Mouse (Mus musculus) forebrain, embryonic 14.5 days (tissue): Measurements from ENCODE around the gene Khdc1c. TPM values are rescaled to one million over a fixed set of nuclear protein-coding genes. Genes with fewer than 3 reads are reported as not detected.
"Not testable (repeated sequence)": the region's sequence is repeated elsewhere in the genome, so short reads cannot be mapped to it uniquely, and the experiment has no call there.

Experiments used
- ATAC-seq: fragments of 200-750 bp; cut with Nextera tagmentation; 2 replicates; pipeline ENCODE4 v1.8.0; 2017; ENCODE audit warnings: mild to moderate bottlenecking, moderate library complexity
- DNase-seq: peaks from one replicate; pipeline ENCODE4 v3.0.0-alpha.2; 2015; ENCODE audit warnings: low spot score
- H3K27ac ChIP-seq: fragments of 300-500 bp; sonication (generic); 2 replicates; pipeline ENCODE4 v1.5.1; 2014; ENCODE audit warnings: low read depth, mild to moderate bottlenecking, control low read depth, low read length, moderate library complexity
- H3K27me3 ChIP-seq: fragments of 300-500 bp; sonication (generic); replicated peaks from 2 replicates; pipeline ENCODE4 v1.6.1; 2014; ENCODE audit warnings: low read length, control low read depth, mixed read lengths; ENCODE audit not compliant: control insufficient read depth, insufficient read depth
- H3K36me3 ChIP-seq: fragments of 300-500 bp; sonication (generic); 2 replicates; pipeline ENCODE4 v1.6.1; 2014; ENCODE audit warnings: low read length, control low read depth; ENCODE audit not compliant: control insufficient read depth, insufficient read depth
- H3K4me1 ChIP-seq: fragments of 300-500 bp; sonication (generic); 2 replicates; pipeline ENCODE4 v1.6.1; 2014; ENCODE audit warnings: antibody characterized with exemption, low read length, control low read depth; ENCODE audit not compliant: control insufficient read depth, insufficient read depth
- H3K4me2 ChIP-seq: fragments of 300-500 bp; sonication (generic); 2 replicates; pipeline ENCODE4 v1.6.1; 2014; ENCODE audit warnings: mild to moderate bottlenecking, control low read depth, low read length
- H3K4me3 ChIP-seq: fragments of 300-500 bp; sonication (generic); 2 replicates; pipeline ENCODE4 v1.5.1; 2014; ENCODE audit warnings: low read depth, low read length, control low read depth
- H3K9ac ChIP-seq: fragments of 300-500 bp; sonication (generic); 2 replicates; pipeline ENCODE4 v1.6.1; 2014; ENCODE audit warnings: mild to moderate bottlenecking, low read length, control low read depth, moderate library complexity
- H3K9me3 ChIP-seq: fragments of 300-500 bp; sonication (generic); replicated peaks from 2 replicates; pipeline ENCODE4 v1.6.1; 2016; ENCODE audit warnings: low read length, control low read depth, mixed read lengths; ENCODE audit not compliant: control insufficient read depth
- WGBS: fragments of 180-500 bp; shearing (Covaris S2); extraction: QIAGEN DNeasy Blood & Tissue Kit; methylation state at CpG from one replicate; pipeline ENCODE4 v1.1.7; 2014; 5-methylcytosine and 5-hydroxymethylcytosine counted together
- polyA plus RNA-seq: library from polyadenylated mRNA; unstranded; fragments of >200 nt; fragmentation: Nextera tagmentation; extraction: Ambion mirVana; gene quantifications from 2 replicates; pipeline ENCODE4 v1.2.1, GENCODE M21; 2014

Gene Khdc1c
- polyA plus RNA-seq: not detected in 2 replicates

- not testable (repeated sequence) for ATAC-seq, H3K9ac ChIP-seq, H3K27ac ChIP-seq, H3K4me1 ChIP-seq, H3K4me2 ChIP-seq, H3K9me3 ChIP-seq, H3K27me3 ChIP-seq, DNase-seq, H3K36me3 ChIP-seq, H3K4me3 ChIP-seq
- WGBS: 65% methylated on average over 1 of the region's 1 CpGs
These were observed at the start of gene Khdc1c for GRCm38 (mm10) chr1:21368031-21368430. Gene Khdc1c (plus strand): TSS chr1:21368331.

DNA sequence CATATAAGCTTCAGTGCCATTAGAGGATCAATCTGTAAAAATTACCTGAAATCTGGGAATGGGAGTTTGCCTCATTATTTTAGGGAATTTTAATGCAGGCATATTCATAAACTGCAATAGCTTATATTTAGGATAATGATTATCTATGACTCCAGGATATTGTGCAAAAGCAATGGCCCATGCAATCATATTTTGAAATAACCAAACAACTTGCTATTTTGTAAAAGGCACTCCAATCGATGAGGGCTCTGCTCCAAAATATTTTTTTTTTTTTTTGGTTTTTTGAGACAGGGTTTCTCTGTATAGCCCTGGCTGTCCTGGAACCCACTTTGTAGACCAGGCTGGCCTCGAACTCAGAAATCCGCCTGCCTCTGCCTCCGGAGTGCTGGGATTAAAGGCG is 47.9 kb upstream of the Khdc1c start:
- not testable (repeated sequence) for DNase-seq

DNA sequence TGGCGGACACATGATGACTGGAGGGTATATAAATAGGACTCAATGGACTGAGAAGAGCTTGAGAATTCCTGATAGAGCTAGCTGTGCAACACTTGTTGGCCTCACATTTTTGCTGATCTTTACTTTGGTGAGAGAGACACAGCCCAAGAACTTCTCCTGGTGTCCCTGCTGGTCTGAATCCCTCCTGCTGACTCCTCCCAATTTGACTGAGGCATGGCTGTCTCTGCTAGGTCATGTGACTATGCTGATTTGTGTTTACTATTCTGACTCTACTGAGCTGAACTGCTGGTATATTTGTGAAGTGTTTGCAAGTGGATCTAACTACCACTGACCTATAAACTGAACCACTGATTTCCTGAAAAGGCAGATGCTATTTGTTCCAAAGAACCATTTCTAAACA is 46.5 kb upstream of the Khdc1c start:
- DNase-seq (no peak), ATAC-seq (no peak)
- H3K4me3 ChIP-seq: no peak overlapping the region
- H3K27me3 ChIP-seq: no peaks in the 10 kb centered on the region
- no peaks in the 10 kb centered on the region for H3K4me1 ChIP-seq
- no peaks in the 10 kb centered on the region for H3K36me3 ChIP-seq
- no peak overlapping the region for H3K4me2 ChIP-seq
- no peak overlapping the region for H3K9ac ChIP-seq
- H3K27ac ChIP-seq: no peak overlapping the region
- no peaks in the 10 kb centered on the region for H3K9me3 ChIP-seq
- 92% methylated on average over 1 of the region's 1 CpGs for WGBS

More for the DNA sequence above, 47.9 kb upstream of the Khdc1c start:
- not testable (repeated sequence) for H3K9me3 ChIP-seq, ATAC-seq, H3K4me3 ChIP-seq, H3K9ac ChIP-seq, H3K4me1 ChIP-seq, H3K36me3 ChIP-seq, H3K4me2 ChIP-seq, H3K27me3 ChIP-seq, H3K27ac ChIP-seq
- 95% methylated on average over 5 of the region's 5 CpGs for WGBS

DNA sequence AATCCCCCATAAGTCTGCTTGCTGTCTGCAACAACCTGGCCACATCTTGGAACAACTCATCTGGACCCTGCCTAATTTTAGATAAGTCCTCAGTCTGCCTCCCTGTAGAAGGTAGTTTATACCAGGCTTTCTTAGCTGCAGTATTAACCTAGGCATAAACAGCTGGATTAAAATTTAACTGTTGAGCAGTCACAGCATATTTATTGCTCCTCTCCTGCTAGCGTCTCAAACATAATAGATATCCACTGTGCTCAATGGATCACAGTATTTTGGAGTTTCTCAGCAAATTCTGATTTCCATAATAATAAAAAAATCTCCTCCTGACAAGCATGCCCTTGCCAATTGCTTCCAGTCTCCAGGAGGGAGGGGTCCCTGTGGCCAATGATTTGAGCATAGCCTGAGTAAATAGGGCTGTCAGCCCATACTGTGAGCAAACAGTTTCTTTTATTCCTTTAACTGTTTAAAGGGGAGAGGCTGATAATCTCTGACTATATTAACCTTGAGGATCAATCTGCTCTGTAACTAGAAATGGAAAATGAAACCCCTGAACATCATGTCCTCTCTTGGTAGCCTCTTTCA is 44.0 kb upstream of the Khdc1c start:
- WGBS: 17% methylated on average over 1 of the region's 1 CpGs

DNA sequence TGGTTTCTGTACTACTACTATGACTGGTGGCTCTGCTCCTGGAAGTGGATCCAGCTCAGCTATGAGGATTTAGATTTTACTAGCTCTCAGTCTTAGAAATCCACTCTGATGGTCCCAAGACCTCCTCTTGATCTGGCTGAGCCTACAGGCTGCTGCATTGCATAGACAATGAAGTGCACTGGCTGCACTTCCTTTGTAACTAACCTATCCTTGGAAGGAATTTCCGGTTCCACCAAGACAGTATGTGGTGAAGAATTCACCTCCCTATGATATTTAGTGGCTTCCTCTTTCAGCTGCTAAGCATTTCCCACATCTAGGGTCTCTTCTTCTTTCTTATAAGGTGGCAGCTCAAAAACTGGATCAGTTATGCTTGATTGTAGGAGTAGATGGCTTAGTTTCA is 43.5 kb upstream of the Khdc1c start:
- no peak for DNase-seq
- 90% methylated on average over 1 of the region's 1 CpGs for WGBS
- H3K36me3 ChIP-seq: no peaks in the 10 kb centered on the region
- H3K27me3 ChIP-seq: no peaks in the 10 kb centered on the region
- no peaks in the 10 kb centered on the region for H3K9me3 ChIP-seq
- H3K4me3 ChIP-seq: no peak overlapping the region
- H3K4me1 ChIP-seq: no peaks in the 10 kb centered on the region
- H3K4me2 ChIP-seq: no peak overlapping the region
- no peak overlapping the region for H3K9ac ChIP-seq
- H3K27ac ChIP-seq: no peak overlapping the region
- no peak for ATAC-seq

More for the DNA sequence above, 44.0 kb upstream of the Khdc1c start:
- Histone ChIP-seq H3K4me3 (no peak overlapping the region), H3K4me2 (no peak overlapping the region), H3K4me1 (no peaks in the 10 kb centered on the region), H3K27ac (no peak overlapping the region), H3K36me3 (no peaks in the 10 kb centered on the region), H3K27me3 (no peaks in the 10 kb centered on the region), H3K9me3 (no peaks in the 10 kb centered on the region), H3K9ac (no peak overlapping the region)
- peak; percentile 8 for DNase-seq
- no peak for ATAC-seq

DNA sequence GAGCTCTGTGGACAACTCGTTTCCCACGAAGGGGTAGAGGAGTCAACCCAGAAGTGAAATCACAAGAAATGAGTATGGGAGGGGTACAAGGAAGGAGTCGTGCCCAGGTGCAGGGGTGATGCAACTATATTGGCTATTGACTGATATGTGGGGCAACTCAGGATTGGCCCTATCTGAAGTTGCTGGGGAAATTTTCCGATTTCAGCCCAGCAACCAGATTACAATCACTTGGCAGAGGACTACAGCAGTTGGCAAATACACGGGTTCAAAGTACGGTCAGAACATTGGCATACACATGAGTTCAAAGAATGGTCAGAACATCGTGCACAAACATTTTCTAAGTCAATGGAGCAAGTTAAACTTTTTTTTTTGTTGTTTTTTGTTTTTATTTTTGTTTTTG is 41.4 kb upstream of the Khdc1c start:
- 94% methylated on average over 7 of the region's 7 CpGs for WGBS
- Histone ChIP-seq H3K9me3 (no peaks in the 10 kb centered on the region), H3K9ac (no peak overlapping the region), H3K27me3 (no peaks in the 10 kb centered on the region), H3K36me3 (no peaks in the 10 kb centered on the region), H3K4me2 (no peak overlapping the region), H3K4me3 (no peak overlapping the region), H3K4me1 (no peaks in the 10 kb centered on the region), H3K27ac (no peak overlapping the region)
- DNase-seq (no peak), ATAC-seq (no peak)

GRCm38 (mm10) chr1:21331161-21331560 is 37.0 kb upstream of the Khdc1c start:
- not testable (repeated sequence) for H3K27me3 ChIP-seq, H3K27ac ChIP-seq, H3K9me3 ChIP-seq, H3K9ac ChIP-seq, H3K4me1 ChIP-seq, H3K36me3 ChIP-seq, H3K4me3 ChIP-seq, ATAC-seq, H3K4me2 ChIP-seq, DNase-seq

DNA sequence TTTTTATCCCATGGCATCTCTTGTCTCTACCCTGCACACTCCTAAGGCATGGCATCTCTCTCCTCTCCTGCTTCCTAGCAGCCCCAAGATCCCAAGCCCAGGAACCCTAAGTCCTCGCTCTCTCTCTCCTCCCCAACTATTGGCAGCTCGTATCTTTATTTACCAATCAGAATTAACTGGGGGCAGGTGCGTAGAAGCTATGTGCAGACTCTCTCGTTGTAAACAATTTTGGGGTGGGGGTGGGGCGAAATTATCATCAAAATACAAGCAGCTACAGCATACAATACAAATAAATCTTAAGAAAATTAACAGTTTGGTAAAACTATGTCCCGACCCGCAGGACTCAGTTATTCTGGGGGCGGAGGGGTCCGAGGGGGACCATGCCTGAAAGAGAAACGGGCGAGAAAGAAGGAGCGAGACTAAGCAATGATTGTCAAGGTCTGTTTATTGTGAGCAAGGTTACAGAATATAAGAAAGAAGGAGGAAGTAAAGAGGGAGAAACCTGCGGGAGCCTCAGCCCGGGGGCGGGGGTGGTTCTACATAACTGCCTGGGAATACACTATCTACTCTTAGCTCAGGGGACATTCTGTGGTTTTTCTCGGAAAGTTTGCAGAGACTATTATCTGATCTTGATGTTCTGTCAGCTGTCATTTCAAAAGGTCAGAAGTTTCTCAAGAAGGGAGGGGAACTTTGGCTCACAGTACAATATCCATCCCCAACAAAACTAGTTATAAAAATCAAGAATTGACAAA is 34.7 kb upstream of the Khdc1c start:
- ATAC-seq (no peak), DNase-seq (no peak)
- 88% methylated on average over 16 of the region's 16 CpGs for WGBS
- no peaks in the 10 kb centered on the region for H3K4me1 ChIP-seq
- no peak overlapping the region for H3K4me3 ChIP-seq
- no peak overlapping the region for H3K9ac ChIP-seq
- no peaks in the 10 kb centered on the region for H3K36me3 ChIP-seq
- no peaks in the 10 kb centered on the region for H3K9me3 ChIP-seq
- no peaks in the 10 kb centered on the region for H3K27me3 ChIP-seq
- H3K4me2 ChIP-seq: no peak overlapping the region
- no peak overlapping the region for H3K27ac ChIP-seq

GRCm38 (mm10) chr1:21335836-21336235 is 32.3 kb upstream of the Khdc1c start:
- Histone ChIP-seq H3K9me3 (no peaks in the 10 kb centered on the region), H3K4me3 (no peak overlapping the region), H3K9ac (no peak overlapping the region), H3K27me3 (no peaks in the 10 kb centered on the region), H3K4me2 (no peak overlapping the region), H3K27ac (no peak overlapping the region), H3K4me1 (no peaks in the 10 kb centered on the region), H3K36me3 (no peaks in the 10 kb centered on the region)
- no peak for ATAC-seq
- no peak for DNase-seq
